Mouse (Mus musculus) layer of hippocampus, adult 6 months (tissue): ENCODE results near the gene Spin2c. TPM values are rescaled to one million over a fixed set of nuclear protein-coding genes. Genes with fewer than 3 reads are reported as not detected.

Experiments
- long read RNA-seq, 2 experiments: library from polyadenylated mRNA; unstranded; transcript quantifications; one replicate each; pipeline ENCODE4 v2.0.0; 2019 to 2020
- polyA plus RNA-seq: library from polyadenylated mRNA; unstranded; fragments of <200 nt; fragmentation: Nextera tagmentation; gene quantifications from 2 replicates; pipeline ENCODE4 v1.2.3, GENCODE M21; 2021

The Spin2c gene
- polyA plus RNA-seq = 14.0 and 14.9 TPM in 2 replicates
- long read RNA-seq, experiment 1, transcript Spin2c-201 (2 exons, 1,309 nt) = major isoform, 10 of 14 reads
- long read RNA-seq, experiment 1, partial matches to known transcripts = 0 of 14 reads
- long read RNA-seq, experiment 1, other reads (novel, unspliced or antisense) = 0 of 14 reads
- long read RNA-seq, experiment 2, transcript Spin2c-202 (3 exons, 536 nt) = minor isoform, 10 of 35 reads
- long read RNA-seq, experiment 2, transcript Spin2c-201 (2 exons, 1,309 nt) = major isoform, 25 of 35 reads
- long read RNA-seq, experiment 2, partial matches to known transcripts = 0 of 35 reads
- long read RNA-seq, experiment 2, other reads (novel, unspliced or antisense) = 0 of 35 reads

GRCm38 (mm10) chrX:153831951-153832561 is at the start of gene Spin2c:
TSS of gene Spin2c (plus strand) at chrX:153832225.

Other genes with a start within 250 kb of the Spin2c start
- 1.2 and 1.5 TPM in 2 replicates for gene Kctd12b, start 135.8 kb upstream of the Spin2c start, polyA plus RNA-seq
- 78.6 and 86.9 TPM in 2 replicates for gene Nbdy, start 108.6 kb upstream of the Spin2c start, polyA plus RNA-seq
- gene Samt1, start 180.4 kb downstream of the Spin2c start, polyA plus RNA-seq = not detected in 2 replicates
- gene 4921511M17Rik, start 201.6 kb downstream of the Spin2c start, polyA plus RNA-seq = not detected in 2 replicates
- not detected in 2 replicates for gene Gm10057, start 222.8 kb downstream of the Spin2c start, polyA plus RNA-seq